Mouse (Mus musculus) bone marrow macrophage, adult 2 months (primary cell): ENCODE measurements around the gene Pawr.

ENCODE experiments used
- CTCF ChIP-seq: IDR thresholded peaks from 2 replicates; pipeline ENCODE4 v1.5.1; 2012; ENCODE audit warnings: low read depth, mild to moderate bottlenecking, low read length, moderate library complexity
- POLR2A ChIP-seq: IDR thresholded peaks from 2 replicates; pipeline ENCODE4 v1.6.1; 2012; ENCODE audit warnings: mild to moderate bottlenecking, low read depth, low read length, borderline replicate concordance

- TF ChIP-seq CTCF = no peak
- no peak for TF ChIP-seq POLR2A
Observed at GRCm38 (mm10) chr10:108299828-108300227, 32.1 kb upstream of the Pawr start.
